Mouse (Mus musculus) erythroblast, adult 5-6 weeks (primary cell): ENCODE results near the gene Prcd. TPM values are rescaled to one million over a fixed set of nuclear protein-coding genes. Genes with fewer than 3 reads are reported as not detected.

Experiments used
- ATAC-seq: replicated peaks from 2 replicates; pipeline ENCODE4 v1.8.0; 2016; ENCODE audit warnings: moderate number of reproducible peaks, mild to moderate bottlenecking, moderate TSS enrichment, inconsistent platforms; ENCODE audit not compliant: poor library complexity, low FRiP score, severe bottlenecking
- total RNA-seq, 2 experiments: library from RNA; stranded (forward) in 1 of 2; stranded (reverse) in 1 of 2; fragments of 150-400 nt in 1 of 2; fragments of 200-764, 138-1000 nt in 1 of 2; gene quantifications; 2 replicates each; pipeline versions ENCODE4 v1.2.3 to v1.2.4; 2015 to 2017; ENCODE audit warnings: low replicate concordance in 2 of 2

The Prcd gene
- total RNA-seq, 2 experiments from 2014 or later = not detected

- ATAC-seq = no peak
Measured at GRCm38 (mm10) chr11:116681147-116681546, 27.8 kb downstream of the Prcd start.

GRCm38 (mm10) chr11:116682501-116683144 lies 29.3 kb downstream of the Prcd start:
- ATAC-seq = no peak

DNA sequence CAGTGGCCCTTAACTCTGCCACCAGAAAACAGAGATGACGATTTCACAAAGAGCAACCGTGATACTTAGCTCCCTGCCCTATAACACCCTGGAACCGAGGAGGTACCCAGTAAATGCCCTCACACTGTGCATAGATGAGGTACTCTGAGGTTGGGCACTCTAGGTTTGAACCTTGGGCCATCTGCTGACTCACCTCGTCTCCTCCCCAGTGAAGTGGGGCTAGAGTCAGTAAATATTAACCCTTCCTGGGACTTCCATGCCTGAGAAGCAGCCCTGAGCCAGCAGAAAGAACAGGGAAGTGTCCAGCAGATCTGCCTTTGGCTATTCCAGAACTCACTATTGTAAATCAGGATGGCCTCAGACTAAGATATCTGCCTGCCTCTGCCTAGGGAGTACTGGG lies 30.4 kb downstream of the Prcd start:
- no peak for ATAC-seq

GRCm38 (mm10) chr11:116685729-116686128 lies 32.4 kb downstream of the Prcd start:
- ATAC-seq = no peak

- ATAC-seq = no peak
Measured at GRCm38 (mm10) chr11:116687897-116688296, 34.6 kb downstream of the Prcd start.

DNA sequence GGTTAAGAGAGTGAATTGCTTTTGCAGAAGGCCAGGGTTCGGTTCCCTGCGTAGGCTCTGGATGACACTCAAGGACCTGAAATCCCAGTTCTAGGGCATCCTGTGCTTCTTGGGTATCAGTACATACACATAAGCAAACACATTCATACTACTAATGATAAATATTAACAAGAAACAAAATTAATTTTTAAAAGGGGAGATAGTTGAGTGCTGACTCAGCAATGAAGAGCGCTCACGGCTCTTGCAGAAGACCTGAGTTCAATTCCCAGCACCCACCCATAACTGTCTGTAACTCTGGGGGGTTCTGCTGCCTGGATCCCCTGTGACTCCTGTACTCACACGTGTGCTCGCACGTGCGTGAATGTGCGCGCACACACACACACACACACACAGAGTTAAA lies 36.3 kb downstream of the Prcd start:
- no peak for ATAC-seq

DNA sequence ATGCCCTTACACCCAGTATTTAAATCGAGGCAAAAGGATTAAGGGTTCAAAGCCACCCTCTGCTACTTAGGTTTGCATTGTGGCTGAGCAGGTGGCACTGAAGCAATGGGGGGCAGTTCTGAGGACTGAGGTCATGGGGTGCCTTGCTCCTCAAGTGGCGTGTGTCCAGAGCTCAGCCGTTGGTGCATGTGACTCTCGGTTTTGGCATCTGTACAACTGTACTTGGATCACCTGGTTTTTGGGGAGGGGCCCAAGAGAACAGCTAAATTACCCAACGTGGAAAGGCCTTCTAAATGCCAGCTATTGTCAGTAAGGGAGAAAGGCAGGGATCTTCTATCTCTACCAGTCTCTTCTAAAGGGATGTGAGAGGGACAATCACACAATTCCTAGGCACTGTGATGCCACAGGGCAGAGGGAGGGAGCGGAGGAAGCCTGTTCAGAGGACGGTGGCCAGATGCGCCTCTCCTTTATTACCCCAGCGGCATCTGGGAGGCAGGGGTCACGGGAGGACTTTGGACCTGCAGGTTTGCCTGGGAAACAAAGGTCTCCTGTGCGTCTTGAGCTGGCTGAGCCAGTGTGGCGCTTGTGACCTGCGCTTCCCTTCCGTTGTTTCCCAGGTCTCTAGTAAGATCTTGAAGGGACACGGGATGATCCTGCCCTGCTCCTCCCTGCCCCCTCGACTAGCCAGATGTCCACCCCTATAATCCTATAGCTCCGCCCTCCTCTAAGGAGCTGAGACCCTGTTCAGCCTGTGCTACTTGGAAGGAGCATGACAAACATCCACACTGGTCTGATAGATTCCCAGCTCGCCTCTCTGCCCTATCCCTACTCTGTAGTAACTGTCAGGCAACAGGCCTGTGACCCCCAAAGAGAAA lies 37.6 kb downstream of the Prcd start:
- ATAC-seq = no peak

GRCm38 (mm10) chr11:116693899-116694249 lies 40.5 kb downstream of the Prcd start:
- ATAC-seq = no peak

DNA sequence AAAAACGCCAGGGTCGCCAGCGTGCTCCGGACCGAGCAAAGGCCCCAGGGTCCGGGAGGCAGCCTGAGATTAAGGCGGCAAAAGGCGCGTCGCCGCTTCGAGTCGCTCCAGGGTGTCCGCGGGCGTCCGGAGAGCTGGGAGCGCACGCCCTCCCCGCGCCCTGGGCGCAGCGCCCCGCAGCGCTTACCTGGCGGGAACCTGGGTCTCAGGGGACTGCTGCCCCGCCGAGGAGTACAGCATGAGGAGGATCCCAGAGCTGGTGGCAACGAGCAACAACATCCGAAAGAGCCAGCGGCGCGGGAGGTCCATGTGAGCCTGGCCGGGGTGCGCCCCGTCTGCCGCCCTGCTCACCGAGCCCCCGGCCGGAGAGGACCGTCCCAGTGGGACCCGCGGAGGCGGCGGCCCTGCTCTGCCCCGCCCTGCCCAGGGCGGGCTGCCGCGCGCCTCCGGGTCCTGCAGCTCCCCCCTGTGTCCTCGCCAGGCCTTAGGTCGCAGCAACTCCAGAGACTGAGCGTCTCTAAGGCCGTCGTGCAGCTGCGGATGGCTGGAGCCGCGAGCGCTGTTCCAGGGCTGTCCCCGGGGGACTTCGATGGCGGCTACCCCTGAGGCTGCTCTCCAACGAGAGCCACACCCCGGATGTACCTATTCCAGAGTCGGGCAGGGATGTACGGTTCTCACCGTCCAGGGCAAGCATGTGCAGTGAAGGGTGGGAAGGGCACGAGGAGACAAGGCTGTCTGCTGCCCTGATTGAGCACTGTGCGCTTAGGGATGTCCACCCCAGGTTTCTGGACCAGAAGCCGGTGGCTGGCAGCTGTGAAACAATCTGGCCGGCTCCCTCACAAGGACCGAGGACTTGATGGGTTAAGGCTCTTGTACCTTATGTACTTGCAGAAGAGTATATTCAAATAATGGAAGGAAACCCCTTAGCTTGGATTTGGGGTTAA lies 41.2 kb downstream of the Prcd start:
- no peak for ATAC-seq

DNA sequence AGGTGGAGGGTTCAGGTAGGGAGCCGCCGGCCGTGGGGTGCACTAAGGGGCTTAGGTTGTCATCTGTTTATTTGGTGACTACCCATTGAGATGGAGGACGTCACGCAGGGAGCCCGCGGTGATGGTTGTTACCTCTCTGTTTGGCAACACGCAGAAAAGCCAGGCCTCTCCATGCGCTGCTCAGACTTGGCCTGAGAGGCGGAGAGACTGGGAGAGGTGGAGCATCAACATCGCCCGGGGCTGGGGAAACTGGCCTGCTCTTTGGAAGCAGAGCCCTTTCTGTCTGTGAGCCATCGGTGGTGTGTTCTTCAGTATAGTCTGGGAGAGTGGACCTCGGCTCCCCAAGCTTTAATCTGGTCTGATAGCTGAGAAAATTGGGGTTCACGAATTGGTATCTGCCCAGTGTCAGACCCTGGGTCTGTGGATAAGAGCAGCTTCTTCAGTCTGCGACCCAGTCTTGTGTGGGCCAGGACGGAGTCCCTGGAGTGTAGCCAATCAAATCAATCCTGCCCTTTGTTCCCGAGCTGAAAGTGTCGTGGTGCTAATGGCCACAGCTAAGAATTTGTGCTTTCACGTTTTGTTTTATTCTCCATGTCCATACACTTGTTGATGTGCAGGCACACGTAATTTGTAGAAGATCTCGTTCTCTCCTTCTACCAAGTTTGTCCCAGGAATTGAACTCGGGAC lies 42.0 kb downstream of the Prcd start:
- ATAC-seq = no peak

DNA sequence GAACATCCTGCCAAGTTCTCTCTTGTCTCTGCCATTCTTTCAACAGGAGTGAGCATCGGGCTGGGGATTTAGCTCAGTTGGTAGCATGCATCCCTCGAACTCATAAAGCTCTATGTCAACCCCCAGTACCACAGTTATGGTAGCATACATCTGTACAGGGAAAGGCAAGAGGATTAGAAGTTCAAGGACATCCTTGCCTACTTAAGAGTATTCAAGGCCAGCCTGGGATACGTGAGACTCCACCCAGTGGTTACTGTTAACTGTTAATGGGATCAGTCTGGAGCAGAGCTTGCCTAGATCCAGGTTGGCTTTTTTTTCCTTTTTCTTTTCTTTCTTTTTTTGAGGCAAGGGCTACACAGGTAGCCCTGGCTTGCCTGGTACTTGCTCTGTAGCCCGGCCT lies 43.1 kb downstream of the Prcd start:
- ATAC-seq = no peak

DNA sequence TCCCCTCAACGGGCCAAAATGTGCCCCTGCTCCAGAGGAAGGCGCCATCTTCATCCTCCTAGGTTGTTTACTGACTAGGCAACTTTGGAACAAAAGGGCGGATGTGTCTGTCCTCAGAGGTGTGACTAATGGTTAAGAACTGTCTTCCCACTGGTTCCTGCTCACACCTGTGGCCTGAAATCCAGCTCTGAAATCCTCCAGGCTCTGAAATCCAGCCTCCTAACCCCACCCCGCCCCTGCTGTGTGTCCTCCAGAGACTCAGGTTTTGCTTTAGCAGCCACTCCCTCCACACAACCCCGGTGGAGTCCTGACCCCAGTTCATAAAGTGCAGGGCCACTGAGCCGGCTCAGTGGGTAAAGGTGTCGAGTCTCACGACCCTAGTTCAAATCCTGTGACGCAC lies 44.2 kb downstream of the Prcd start:
- no peak for ATAC-seq

GRCm38 (mm10) chr11:116701377-116701841 lies 48.1 kb downstream of the Prcd start:
- ATAC-seq = no peak

DNA sequence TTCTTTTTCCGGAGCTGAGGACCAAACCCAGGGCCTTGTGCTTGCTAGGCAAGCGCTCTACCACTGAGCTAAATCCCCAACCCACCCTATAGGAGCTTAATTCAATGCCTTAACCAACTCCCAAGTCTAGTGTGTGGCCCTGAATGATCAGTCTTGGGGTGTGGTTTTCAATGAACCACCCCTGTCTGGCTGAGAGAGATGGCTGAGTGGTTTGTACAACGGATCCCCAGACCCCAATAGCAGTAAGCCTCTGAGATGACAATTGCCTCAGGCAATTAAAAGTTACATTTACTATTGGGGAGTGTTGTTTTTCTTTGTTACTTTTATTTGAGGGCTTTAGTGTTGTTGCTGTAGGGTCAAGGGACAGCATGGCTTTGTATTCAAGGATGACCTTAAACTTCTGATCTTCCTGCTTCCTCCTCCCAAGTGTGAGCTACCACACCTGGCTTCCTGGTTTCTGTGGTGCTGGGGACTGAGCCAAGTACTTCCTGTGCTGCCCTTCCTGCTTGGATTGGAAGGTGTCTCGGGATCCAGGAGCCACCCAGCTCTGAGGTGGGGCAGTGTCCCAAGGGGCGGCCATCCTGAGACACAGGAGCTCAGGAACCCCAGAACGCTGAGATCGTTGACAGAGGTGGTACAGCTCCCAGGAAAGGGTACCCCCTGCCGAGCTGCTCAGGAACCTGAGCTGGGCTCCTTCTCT lies 51.2 kb downstream of the Prcd start:
- no peak for ATAC-seq

DNA sequence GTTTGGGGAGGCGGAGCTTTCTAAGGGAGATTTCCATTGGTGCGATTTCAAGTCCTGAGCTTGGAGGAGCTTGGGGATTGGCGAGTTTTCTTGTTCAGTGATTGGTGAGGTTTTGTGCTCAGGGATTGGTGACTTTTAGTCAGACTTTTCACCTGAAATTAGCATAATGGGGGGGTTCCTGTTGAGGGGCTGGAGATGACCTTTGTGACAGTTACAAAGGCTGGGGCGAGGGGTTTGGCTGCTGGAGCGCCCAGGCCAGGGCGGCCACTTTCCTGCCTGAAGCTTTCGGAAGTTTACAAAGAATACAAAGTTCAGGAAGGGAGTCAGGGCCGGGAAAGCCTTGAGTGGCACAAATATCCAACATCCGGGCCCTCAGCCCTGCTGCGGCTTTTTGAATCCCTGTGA lies 51.9 kb downstream of the Prcd start:
- no peak for ATAC-seq

DNA sequence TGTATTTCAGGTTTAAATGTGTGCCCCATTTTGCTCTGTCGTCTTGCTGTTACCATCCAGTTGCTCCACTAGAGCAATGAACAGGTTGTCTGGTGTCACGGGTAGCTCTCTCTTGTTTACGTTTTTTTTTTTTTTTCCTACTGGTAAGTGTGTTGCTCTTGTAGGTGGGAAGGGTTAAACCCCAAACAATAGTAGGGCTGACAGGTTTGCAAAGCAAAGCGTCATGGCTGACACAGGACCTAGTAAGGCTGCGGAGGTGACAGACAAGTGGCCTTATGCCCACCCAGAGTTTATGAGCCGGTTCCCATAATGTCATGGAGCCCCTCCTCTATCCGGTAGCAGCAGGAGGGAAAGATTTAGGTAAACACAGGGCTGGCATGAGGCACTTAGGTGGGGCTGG lies 53.0 kb downstream of the Prcd start:
- ATAC-seq = no peak

- ATAC-seq = no peak
Measured at GRCm38 (mm10) chr11:116710171-116710570, 56.8 kb downstream of the Prcd start.

DNA sequence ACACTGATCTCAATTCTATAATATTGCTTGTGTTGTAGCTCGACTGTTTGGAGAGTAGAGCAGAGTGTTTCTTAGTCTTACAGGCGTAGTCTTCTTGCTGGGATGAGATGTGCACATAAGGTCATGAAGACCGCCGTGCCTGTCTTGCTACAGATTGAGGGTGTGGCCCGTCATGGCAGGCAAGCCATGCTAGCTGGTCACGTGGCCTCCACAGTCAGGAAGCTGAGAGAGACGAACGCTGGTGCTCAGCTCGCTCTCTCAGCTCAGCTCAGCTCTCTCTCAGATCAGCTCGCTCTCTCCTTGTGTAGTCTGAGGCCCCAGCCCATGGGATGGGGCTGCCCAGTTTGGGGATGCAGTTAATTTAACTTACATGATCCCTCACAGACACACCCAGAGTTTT lies 57.5 kb downstream of the Prcd start:
- ATAC-seq = no peak

DNA sequence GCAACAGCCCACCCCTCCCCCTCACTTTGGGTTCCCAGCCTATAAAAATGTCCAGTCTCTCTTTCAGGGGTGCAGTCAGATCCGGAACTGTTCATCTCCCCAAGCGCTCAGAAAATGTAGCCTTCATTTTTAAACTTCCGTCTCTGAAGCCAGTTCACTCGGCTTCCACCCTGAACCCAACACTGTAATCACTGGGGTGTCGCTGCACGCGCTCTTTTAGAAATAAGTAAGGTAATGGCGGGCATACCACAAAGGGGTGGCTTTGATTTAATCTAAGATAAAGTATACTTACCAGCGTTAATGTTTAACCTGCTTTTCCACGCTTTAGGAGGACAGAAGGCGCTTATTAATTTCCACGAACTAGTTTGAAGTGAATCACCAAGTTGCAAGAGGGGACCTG lies 60.7 kb downstream of the Prcd start:
- no peak for ATAC-seq
